Mouse (Mus musculus): ENCODE measurements around the gene Cinp.

DNA sequence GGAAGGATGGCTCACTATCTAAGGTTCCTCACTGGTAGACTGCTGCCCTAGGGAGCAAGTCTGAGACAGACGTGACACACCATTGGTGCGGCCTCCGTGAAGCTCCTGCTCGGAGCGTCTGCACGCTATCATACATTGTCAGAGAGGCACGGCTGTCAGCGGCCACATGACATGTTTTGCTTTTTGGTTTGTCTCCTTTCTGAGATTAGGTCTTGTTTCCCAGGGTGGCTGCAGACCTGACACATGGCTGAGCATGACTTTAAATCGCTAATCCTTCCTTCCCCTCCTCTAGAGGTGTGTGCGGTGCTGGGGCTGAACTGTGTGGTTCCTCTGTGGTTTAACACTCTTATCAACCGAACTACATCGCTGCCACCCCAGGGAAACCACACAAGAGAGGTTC is 37.5 kb downstream of the Cinp start:
- TF ChIP-seq CTCF (IDR thresholded peaks at IDR 0.05; ENCODE audit: borderline replicate concordance, insufficient read depth, low read length) (no peak), POLR2A (IDR thresholded peaks at IDR 0.05; ENCODE audit: low read depth, low read length) (no peak)
